Mouse (Mus musculus): ENCODE measurements around the gene Lysmd2. TPM values are rescaled to one million over a fixed set of nuclear protein-coding genes. Genes with fewer than 3 reads are reported as not detected.

Lysmd2 gene
- polyA plus RNA-seq, 1 experiment from 2014 or later, result 28.3 TPM

- no peaks in the 10 kb centered on the region for H3K36me3 ChIP-seq
- no peaks in the 10 kb centered on the region for H3K27me3 ChIP-seq (replicated peaks)
- H3K4me2 ChIP-seq, result no peak overlapping the region
- no peak overlapping the region for H3K9ac ChIP-seq
- no peak for ATAC-seq (ENCODE audit: insufficient read depth, low FRiP score, low read depth)
- H3K9me3 ChIP-seq, result no peaks in the 10 kb centered on the region
- 77% methylated on average over 7 of the region's 7 CpGs for WGBS
- H3K4me1 ChIP-seq, result no peaks in the 10 kb centered on the region
- H3K4me3 ChIP-seq (replicated peaks), result no peak overlapping the region
- no peak overlapping the region for H3K27ac ChIP-seq
Measured at GRCm38 (mm10) chr9:75678341-75678740, 52.8 kb downstream of the Lysmd2 start.

- WGBS, result 76% methylated on average over 4 of the region's 4 CpGs
- peaks cover 6% of the 10 kb centered on the region for H3K4me1 ChIP-seq
- no peaks in the 10 kb centered on the region for H3K27me3 ChIP-seq (replicated peaks)
- H3K36me3 ChIP-seq, result no peaks in the 10 kb centered on the region
- no peak overlapping the region for H3K27ac ChIP-seq
- H3K9me3 ChIP-seq, result no peaks in the 10 kb centered on the region
- no peak overlapping the region for H3K4me3 ChIP-seq (replicated peaks)
- ATAC-seq (ENCODE audit: insufficient read depth, low FRiP score, low read depth), result no peak
- no peak overlapping the region for H3K9ac ChIP-seq
- no peak overlapping the region for H3K4me2 ChIP-seq
Measured at GRCm38 (mm10) chr9:75679629-75680028, 54.1 kb downstream of the Lysmd2 start.

GRCm38 (mm10) chr9:75680606-75681005 lies 55.1 kb downstream of the Lysmd2 start:
- no peaks in the 10 kb centered on the region for H3K27me3 ChIP-seq (replicated peaks)
- H3K4me1 ChIP-seq, result peaks cover 6% of the 10 kb centered on the region
- H3K9me3 ChIP-seq, result no peaks in the 10 kb centered on the region
- no peak overlapping the region for H3K27ac ChIP-seq
- H3K9ac ChIP-seq, result no peak overlapping the region
- no peak overlapping the region for H3K4me2 ChIP-seq
- ATAC-seq (ENCODE audit: insufficient read depth, low FRiP score, low read depth), result no peak
- H3K4me3 ChIP-seq (replicated peaks), result no peak overlapping the region
- no peaks in the 10 kb centered on the region for H3K36me3 ChIP-seq
- 78% methylated on average over 5 of the region's 5 CpGs for WGBS

GRCm38 (mm10) chr9:75683426-75684191 lies 58.1 kb downstream of the Lysmd2 start, which contains the start of gene Scg3:
Gene Scg3 (minus strand): TSS chr9:75684056.
- H3K4me3 ChIP-seq (replicated peaks), result peak within 1 kb of the TSS; percentile 32
- no peak within 1 kb of the TSS for H3K27ac ChIP-seq
- WGBS, result 8% methylated on average over 42 of the region's 42 CpGs
- H3K4me1 ChIP-seq, result peaks cover 6% of the 10 kb centered on the region
- no peaks in the 10 kb centered on the region for H3K36me3 ChIP-seq
- H3K4me2 ChIP-seq, result peak within 1 kb of the TSS; percentile 57
- ATAC-seq (ENCODE audit: insufficient read depth, low FRiP score, low read depth), result peak; percentile 88
- no peaks in the 10 kb centered on the region for H3K27me3 ChIP-seq (replicated peaks)
- H3K9ac ChIP-seq, result no peak within 1 kb of the TSS
- no peaks in the 10 kb centered on the region for H3K9me3 ChIP-seq

GRCm38 (mm10) chr9:75684292-75684691 lies 58.8 kb downstream of the Lysmd2 start:
- Histone ChIP-seq H3K9me3 (no peaks in the 10 kb centered on the region), H3K36me3 (no peaks in the 10 kb centered on the region), H3K9ac (no peak overlapping the region), H3K27me3 (replicated peaks) (no peaks in the 10 kb centered on the region), H3K4me3 (replicated peaks) (peak overlapping the region; percentile 32), H3K4me2 (peak overlapping the region; percentile 57), H3K27ac (no peak overlapping the region), H3K4me1 (peaks cover 6% of the 10 kb centered on the region)
- 64% methylated on average over 4 of the region's 4 CpGs for WGBS
- no peak for ATAC-seq (ENCODE audit: insufficient read depth, low FRiP score, low read depth)

GRCm38 (mm10) chr9:75684772-75685171 lies 59.2 kb downstream of the Lysmd2 start:
- 74% methylated on average over 3 of the region's 3 CpGs for WGBS
- H3K4me2 ChIP-seq, result no peak overlapping the region
- no peak for ATAC-seq (ENCODE audit: insufficient read depth, low FRiP score, low read depth)
- no peaks in the 10 kb centered on the region for H3K36me3 ChIP-seq
- no peaks in the 10 kb centered on the region for H3K27me3 ChIP-seq (replicated peaks)
- no peak overlapping the region for H3K27ac ChIP-seq
- H3K4me1 ChIP-seq, result peaks cover 6% of the 10 kb centered on the region
- H3K9ac ChIP-seq, result no peak overlapping the region
- H3K4me3 ChIP-seq (replicated peaks), result no peak overlapping the region
- H3K9me3 ChIP-seq, result no peaks in the 10 kb centered on the region

Other genes starting within 250 kb of the Lysmd2 start
- gene Mapk6, start 215.7 kb upstream of the Lysmd2 start, polyA plus RNA-seq (2015; fragmentation: Nextera tagmentation; extraction: Ambion mirVana), result 48.8 and 51.1 TPM in 2 replicates
- gene Leo1, start 184.2 kb upstream of the Lysmd2 start, polyA plus RNA-seq (2015; fragmentation: Nextera tagmentation; extraction: Ambion mirVana), result 38.8 and 39.3 TPM in 2 replicates
- gene Tmod3, start 66.1 kb upstream of the Lysmd2 start, polyA plus RNA-seq (2015; fragmentation: Nextera tagmentation; extraction: Ambion mirVana), result 138 and 153 TPM in 2 replicates
- gene Tmod2, start 14.4 kb upstream of the Lysmd2 start, polyA plus RNA-seq (2015; fragmentation: Nextera tagmentation; extraction: Ambion mirVana), result 18.1 and 19.9 TPM in 2 replicates
- gene Scg3, start 58.3 kb downstream of the Lysmd2 start, polyA plus RNA-seq (2015; fragmentation: Nextera tagmentation; extraction: Ambion mirVana), result 9.7 and 11.3 TPM in 2 replicates
- gene Bmp5, start 149.6 kb downstream of the Lysmd2 start, polyA plus RNA-seq (2015; fragmentation: Nextera tagmentation; extraction: Ambion mirVana), result 5.7 and 5.9 TPM in 2 replicates